Mouse (Mus musculus): ENCODE results near the gene Usp7. TPM values are rescaled to one million over a fixed set of nuclear protein-coding genes. Genes with fewer than 3 reads are reported as not detected.

The Usp7 gene
- total and polyA plus RNA-seq, 3 experiments = 94.2 to 425 (median 101) TPM

DNA sequence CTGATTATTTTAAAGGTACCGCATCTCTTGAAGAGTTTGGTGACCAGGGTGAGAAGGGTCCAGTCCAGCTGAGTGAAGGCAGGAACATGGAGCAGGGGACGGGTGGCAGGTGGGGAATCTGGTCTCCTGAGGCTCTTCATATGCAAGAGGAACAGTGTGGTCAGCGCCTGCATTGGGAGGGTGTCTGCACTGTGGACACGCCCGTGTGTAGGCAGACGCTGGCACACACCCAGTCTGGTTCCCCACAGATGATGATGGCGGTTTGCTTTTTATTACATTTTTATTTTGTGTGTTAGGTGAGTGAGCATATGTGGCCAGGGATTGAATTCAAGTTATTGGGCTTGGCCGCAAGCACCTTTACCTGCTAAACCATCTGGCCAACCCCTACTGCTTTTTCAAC, 116.5 kb downstream of the Usp7 start:
- peaks cover 13 to 45% of the 10 kb centered on the region in 2 experiments for H3K4me1 ChIP-seq (ENCODE audit: control insufficient read depth in 1 of 2, insufficient read depth in 2 of 2, low read length in 2 of 2)
- no peak overlapping the region for H3K9ac ChIP-seq (ENCODE audit: control insufficient read depth, low read depth, low read length, poor library complexity, severe bottlenecking)
- H3K9me3 ChIP-seq (replicated peaks; ENCODE audit: insufficient read depth, low read length) = no peaks in the 10 kb centered on the region
- peaks cover 0 to 30% of the 10 kb centered on the region in 2 experiments; a peak in 2 of 4 replicates for H3K36me3 ChIP-seq (ENCODE audit: control insufficient read depth in 1 of 2, insufficient read depth in 2 of 2, low read length in 2 of 2)
- no peaks in the 10 kb centered on the region for H3K27me3 ChIP-seq (ENCODE audit: control insufficient read depth in 1 of 2, insufficient read depth in 2 of 2, low read length in 2 of 2)
- H3K4me3 ChIP-seq (ENCODE audit: control insufficient read depth in 1 of 2, insufficient read depth in 1 of 2, low read depth in 2 of 2, low read length in 2 of 2) = no peak overlapping the region
- DNase-seq (ENCODE audit: low read depth, low spot score) = peak; percentile 36
- TF ChIP-seq ETS1 (IDR thresholded peaks at IDR 0.05; ENCODE audit: low read depth, low read length) (no peak), JUND (IDR thresholded peaks at IDR 0.05; ENCODE audit: low read depth, low read length) (no peak), TAL1 (IDR thresholded peaks at IDR 0.05; ENCODE audit: low read length) (no peak), MYC (IDR thresholded peaks at IDR 0.05; ENCODE audit: low read depth, low read length) (no peak), MAX (IDR thresholded peaks at IDR 0.05; ENCODE audit: low read length) (no peak), NELFE (IDR thresholded peaks at IDR 0.05; ENCODE audit: low read depth, low read length) (no peak)
- H3K79me2 ChIP-seq (ENCODE audit: control insufficient read depth, insufficient read depth, low read length, poor library complexity) = no peaks in the 10 kb centered on the region; the same call in 1 of the 2 replicates
- no peak overlapping the region for H3K27ac ChIP-seq (ENCODE audit: control insufficient read depth, low read depth, low read length)

DNA sequence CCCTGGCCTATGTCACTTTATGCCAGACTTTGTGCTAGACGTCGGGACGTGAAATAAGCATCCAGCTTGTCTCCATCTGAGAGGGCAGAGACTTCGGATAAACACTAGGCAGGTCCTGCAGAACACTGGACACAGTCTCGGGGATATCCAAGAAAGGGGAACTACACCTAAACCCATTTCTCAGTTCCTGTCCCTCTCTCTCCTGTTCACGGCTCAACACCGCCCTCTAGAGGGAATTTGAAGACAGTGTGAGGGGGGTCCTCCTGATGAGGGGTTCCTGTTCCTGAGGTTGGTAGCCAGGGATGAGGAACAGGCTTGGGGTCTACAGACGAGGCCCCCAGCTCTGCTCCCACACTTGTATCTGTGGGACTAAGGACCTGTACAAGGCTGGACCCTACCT, 117.9 kb downstream of the Usp7 start:
- H3K27ac ChIP-seq (ENCODE audit: control insufficient read depth, low read depth, low read length) = no peak overlapping the region
- no peaks in the 10 kb centered on the region; the same call in 1 of the 2 replicates for H3K79me2 ChIP-seq (ENCODE audit: control insufficient read depth, insufficient read depth, low read length, poor library complexity)
- peaks cover 13 to 44% of the 10 kb centered on the region in 2 experiments for H3K4me1 ChIP-seq (ENCODE audit: control insufficient read depth in 1 of 2, insufficient read depth in 2 of 2, low read length in 2 of 2)
- peak; percentile 94 for DNase-seq (ENCODE audit: low read depth, low spot score)
- H3K27me3 ChIP-seq (ENCODE audit: control insufficient read depth in 1 of 2, insufficient read depth in 2 of 2, low read length in 2 of 2) = no peaks in the 10 kb centered on the region
- peak overlapping the region; percentile 56 for H3K9ac ChIP-seq (ENCODE audit: control insufficient read depth, low read depth, low read length, poor library complexity, severe bottlenecking)
- peaks cover 0 to 27% of the 10 kb centered on the region in 2 experiments; a peak in 2 of 4 replicates for H3K36me3 ChIP-seq (ENCODE audit: control insufficient read depth in 1 of 2, insufficient read depth in 2 of 2, low read length in 2 of 2)
- peak; percentile 92 for TF ChIP-seq SMC3 (IDR thresholded peaks at IDR 0.05; ENCODE audit: low read depth, low read length)
- TF ChIP-seq ZKSCAN1 (IDR thresholded peaks at IDR 0.05; ENCODE audit: low read depth, low read length) = no peak
- no peak for TF ChIP-seq ZMIZ1 (IDR thresholded peaks at IDR 0.05; ENCODE audit: low read depth, low read length)
- TF ChIP-seq MYB (IDR thresholded peaks at IDR 0.05; ENCODE audit: low read depth, low read length) = no peak
- peak; percentile 40; the same call in 1 of the 2 replicates for TF ChIP-seq ELF1 (IDR thresholded peaks at IDR 0.05; ENCODE audit: low read depth, low read length)
- no peak for TF ChIP-seq KAT2A (conservative IDR thresholded peaks at IDR 0.05; ENCODE audit: low read depth, low read length)
- TF ChIP-seq GATA1 (IDR thresholded peaks at IDR 0.05; ENCODE audit: low read depth, low read length) = no peak
- TF ChIP-seq GABPA (IDR thresholded peaks at IDR 0.05; ENCODE audit: low read depth, low read length) = no peak
- no peak for TF ChIP-seq UBTF (IDR thresholded peaks at IDR 0.05; ENCODE audit: borderline replicate concordance, insufficient read depth, low read depth, low read length)
- TF ChIP-seq USF2 (IDR thresholded peaks at IDR 0.05; ENCODE audit: borderline replicate concordance in 1 of 2, insufficient read depth in 1 of 2, low read depth in 1 of 2, low read length in 2 of 2) = no peak
- TF ChIP-seq NELFE (IDR thresholded peaks at IDR 0.05; ENCODE audit: low read depth, low read length) = no peak
- no peak for TF ChIP-seq HCFC1 (IDR thresholded peaks at IDR 0.05; ENCODE audit: low read depth, low read length)
- peak; percentile 98 for TF ChIP-seq RAD21 (IDR thresholded peaks at IDR 0.05; ENCODE audit: low read depth, low read length)
- no peak for TF ChIP-seq RCOR1 (IDR thresholded peaks at IDR 0.05; ENCODE audit: low read depth, low read length)
- TF ChIP-seq POLR2AphosphoS2 (IDR thresholded peaks at IDR 0.05; ENCODE audit: low read length) = no peak
- TF ChIP-seq SIN3A (IDR thresholded peaks at IDR 0.05; ENCODE audit: low read length) = peak; percentile 21; the same call in 1 of the 2 replicates
- TF ChIP-seq MXI1 (IDR thresholded peaks at IDR 0.05; ENCODE audit: low read depth, low read length) = peak; percentile 62
- TF ChIP-seq CTCF (IDR thresholded peaks at IDR 0.05 in 2 of 3, conservative IDR thresholded peaks at IDR 0.05 in 1 of 3; ENCODE audit: control insufficient read depth in 1 of 3, insufficient read depth in 1 of 3, low read depth in 2 of 3, low read length in 3 of 3, poor library complexity in 1 of 3, severe bottlenecking in 1 of 3) = peak; percentile 80 to 97 (median 81)
- peak; percentile 96 for TF ChIP-seq MAZ (IDR thresholded peaks at IDR 0.05; ENCODE audit: low read depth, low read length)
- 0 out of 2 replicates have a peak, but pooled peaks have one; percentile 1 for TF ChIP-seq TBP (IDR thresholded peaks at IDR 0.05; ENCODE audit: low read depth, low read length)
- TF ChIP-seq BHLHE40 (IDR thresholded peaks at IDR 0.05; ENCODE audit: borderline replicate concordance, low read depth, low read length) = no peak
- TF ChIP-seq NRF1 (IDR thresholded peaks at IDR 0.05; ENCODE audit: insufficient read depth, low read depth, low read length, poor library complexity, severe bottlenecking) = no peak
- TF ChIP-seq ZNF384 (IDR thresholded peaks at IDR 0.05; ENCODE audit: low read depth, low read length) = 0 out of 2 replicates have a peak, but pooled peaks have one; percentile 28
- TF ChIP-seq MYC (IDR thresholded peaks at IDR 0.05; ENCODE audit: low read depth, low read length) = no peak
- TF ChIP-seq ETS1 (IDR thresholded peaks at IDR 0.05; ENCODE audit: low read depth, low read length) = no peak
- no peak for TF ChIP-seq MAX (IDR thresholded peaks at IDR 0.05; ENCODE audit: low read length)
- no peak for TF ChIP-seq JUND (IDR thresholded peaks at IDR 0.05; ENCODE audit: low read depth, low read length)
- TF ChIP-seq CHD2 (IDR thresholded peaks at IDR 0.05; ENCODE audit: low read length) = no peak
- no peak for TF ChIP-seq USF1 (IDR thresholded peaks at IDR 0.05; ENCODE audit: low read depth, low read length)
- peak; percentile 91 for TF ChIP-seq ZC3H11A (IDR thresholded peaks at IDR 0.05; ENCODE audit: low read depth, low read length)
- H3K9me3 ChIP-seq (replicated peaks; ENCODE audit: insufficient read depth, low read length) = no peaks in the 10 kb centered on the region
- peak overlapping the region; percentile 53 to 68 for H3K4me3 ChIP-seq (ENCODE audit: control insufficient read depth in 1 of 2, insufficient read depth in 1 of 2, low read depth in 2 of 2, low read length in 2 of 2)

Measured in MEL (cell line).